Mouse (Mus musculus) right cerebral cortex, postnatal 36 days (tissue): ENCODE results near the gene Tmed1.
"Not testable (repeated sequence)": the region's sequence is repeated elsewhere in the genome, so short reads cannot be mapped to it uniquely, and the experiment has no call there.

Experiments
- DNase-seq, 2 experiments: peaks; one replicate each; pipeline ENCODE4 v3.0.0; 2022; ENCODE audit warnings: low spot score in 2 of 2, mixed read lengths in 1 of 2

Tmed1 gene

GRCm38 (mm10) chr9:21525937-21526633 is 16.0 kb upstream of the Tmed1 start, which contains the start of gene AB124611:
TSS of gene AB124611 (plus strand) at chr9:21526176.
- DNase-seq, result no peak

DNA sequence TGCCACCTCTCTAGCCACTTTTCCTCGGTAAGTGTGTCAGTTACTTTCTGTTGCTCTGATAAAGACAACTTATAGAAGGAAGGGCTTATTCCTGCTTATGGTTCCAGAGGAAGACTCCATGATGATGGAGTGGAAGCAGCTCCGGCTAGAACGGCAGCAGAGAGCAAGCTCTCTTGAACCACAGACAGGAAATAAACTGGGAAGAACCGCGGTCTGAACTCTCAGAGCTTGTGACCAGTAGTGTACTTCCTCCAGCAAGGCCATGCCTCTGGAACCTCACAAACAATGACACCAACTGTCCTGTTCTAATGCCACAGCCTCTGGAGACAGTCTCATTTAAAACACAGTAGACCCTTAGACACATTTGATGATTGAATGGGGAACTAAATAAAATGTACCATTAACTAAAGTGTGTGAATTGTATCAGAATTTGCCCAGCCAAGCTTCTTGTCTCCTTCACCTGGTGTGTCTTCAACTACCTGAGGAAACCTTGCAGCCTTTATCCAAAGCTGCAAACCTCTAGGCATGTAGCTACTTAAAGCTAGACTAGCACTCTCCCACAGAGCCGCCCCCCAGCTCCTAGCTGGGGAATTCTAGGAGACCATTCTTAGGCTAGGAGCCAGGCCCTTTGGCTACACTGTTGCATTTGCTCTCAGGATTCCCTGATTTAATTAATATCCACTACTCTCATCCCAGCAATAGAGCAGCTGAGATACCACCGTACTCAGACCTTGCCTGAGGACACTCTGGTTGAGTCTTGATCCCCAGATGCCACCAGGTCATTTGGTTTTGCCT is 15.3 kb upstream of the Tmed1 start:
- no peak for DNase-seq

DNA sequence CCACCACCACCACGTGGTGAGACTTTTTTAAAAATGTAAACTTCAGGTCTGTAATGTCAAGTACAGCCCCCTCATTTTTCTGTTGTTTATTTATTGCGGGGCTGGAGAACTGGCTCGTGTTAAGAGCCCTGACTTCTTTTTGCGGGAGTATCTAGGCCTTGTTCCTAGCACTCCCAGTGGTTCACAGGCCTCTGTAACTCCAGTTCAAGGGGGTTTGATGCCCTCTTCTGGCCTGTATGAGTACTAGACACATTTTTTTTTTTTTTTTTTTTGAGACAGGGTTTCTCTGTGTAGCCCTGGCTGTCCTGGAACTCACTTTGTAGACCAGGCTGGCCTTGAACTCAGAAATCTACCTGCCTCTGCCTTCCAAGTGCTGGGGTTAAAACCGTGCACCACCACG is 8.6 kb upstream of the Tmed1 start:
- DNase-seq, result not testable (repeated sequence)

DNA sequence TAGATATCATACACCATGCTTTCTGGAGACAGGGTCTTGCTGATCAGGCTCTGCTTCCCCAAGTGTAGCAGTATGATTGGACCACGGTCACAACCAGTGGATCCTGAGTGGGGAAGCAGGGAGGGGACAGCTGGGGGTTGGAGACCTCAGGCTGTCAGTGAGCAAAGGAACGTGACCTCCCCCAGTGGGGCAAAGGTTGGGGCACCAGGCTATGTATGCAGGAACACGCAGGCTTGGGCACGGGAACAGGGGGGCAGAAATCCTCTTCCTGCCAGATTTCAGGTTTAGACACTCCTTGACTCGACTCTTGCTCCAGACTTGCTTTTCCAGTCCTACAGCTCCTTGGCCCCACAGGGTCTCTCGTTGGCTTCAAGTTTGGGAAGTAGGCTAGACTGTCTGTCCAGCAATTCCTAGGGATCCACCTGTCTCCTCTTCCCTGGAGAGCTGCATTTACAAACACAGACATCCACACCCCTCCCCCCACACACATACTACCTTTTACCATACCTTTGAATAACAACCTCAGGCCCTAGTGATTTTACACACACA is 8.0 kb upstream of the Tmed1 start:
- DNase-seq, result no peak

- DNase-seq, result no peak
Measured at GRCm38 (mm10) chr9:21513466-21513865, 3.4 kb upstream of the Tmed1 start.

DNA sequence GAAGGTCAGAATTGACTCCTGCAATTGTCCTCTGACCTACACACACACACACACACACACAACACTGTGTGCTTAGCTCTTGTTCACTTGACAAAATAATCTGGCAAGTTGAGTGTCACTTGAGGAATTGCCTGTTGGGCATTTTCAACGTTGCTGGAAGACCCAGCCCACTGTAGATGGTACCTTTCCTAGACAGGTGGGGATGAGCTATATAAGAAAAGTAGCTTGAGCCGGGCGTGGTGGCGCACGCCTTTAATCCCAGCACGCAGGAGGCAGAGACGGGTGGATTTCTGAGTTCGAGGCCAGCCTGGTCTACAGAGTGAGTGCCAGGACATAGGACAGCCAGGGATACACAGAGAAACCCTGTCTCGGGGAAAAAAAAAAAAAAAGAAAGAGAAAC is 1.0 kb upstream of the Tmed1 start:
- DNase-seq, result no peak

GRCm38 (mm10) chr9:21510689-21511015 is 600 bp upstream of the Tmed1 start:
- no peak for DNase-seq

GRCm38 (mm10) chr9:21508871-21509404 is 1.1 kb downstream of the Tmed1 start:
- no peak for DNase-seq

DNA sequence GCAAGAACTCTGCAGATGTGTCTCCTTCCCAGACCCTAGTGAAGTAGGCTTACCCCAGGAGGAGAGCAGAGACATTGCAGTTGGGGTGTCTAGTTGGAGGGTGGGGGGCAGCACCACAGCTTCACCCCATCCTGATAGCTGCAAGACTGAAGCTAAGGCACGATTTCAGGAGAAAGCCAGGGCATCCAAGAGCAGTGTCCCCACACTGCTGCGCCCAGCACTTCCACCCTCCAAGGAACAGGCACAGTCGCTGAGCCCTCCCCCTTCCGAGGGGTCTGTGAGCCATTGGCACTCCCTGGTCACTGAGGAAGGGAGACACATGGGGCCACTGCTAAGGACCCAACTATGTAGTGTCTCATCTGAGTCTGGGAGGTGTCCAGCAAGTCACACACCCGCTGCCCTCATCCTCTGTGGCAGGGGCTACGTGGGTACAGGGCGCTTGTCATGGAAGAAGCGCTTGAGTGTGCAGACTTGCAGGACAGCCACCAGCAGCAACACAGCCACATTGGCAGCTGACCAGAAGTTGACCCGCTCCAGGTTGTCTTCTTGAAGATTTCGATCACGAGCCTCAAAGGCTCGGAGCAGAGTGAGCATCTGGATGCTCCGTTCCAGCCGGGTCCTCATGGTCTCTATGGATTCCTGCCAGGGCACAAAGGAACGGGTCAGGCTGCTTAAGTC is 2.2 kb downstream of the Tmed1 start:
- no peak for DNase-seq

DNA sequence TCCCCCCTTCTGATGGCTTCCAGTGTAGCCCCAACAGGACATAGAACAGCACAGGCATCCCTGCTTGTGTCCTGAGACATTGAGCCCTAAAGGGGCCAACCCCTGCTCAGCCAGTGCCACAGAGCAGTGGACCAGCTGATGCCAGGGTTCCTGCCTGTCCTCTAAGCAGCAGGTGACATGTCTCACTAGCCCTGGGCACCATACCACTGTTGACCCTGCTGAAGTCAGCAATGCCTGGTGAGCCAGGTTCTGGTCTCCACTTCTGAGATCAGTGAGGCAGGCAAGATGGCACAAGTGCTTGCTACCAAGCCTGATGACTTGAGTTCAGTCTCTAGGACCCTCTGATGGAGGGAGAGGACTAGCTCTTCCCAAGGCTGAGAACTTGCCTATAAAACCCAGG is 4.3 kb downstream of the Tmed1 start:
- no peak for DNase-seq

DNA sequence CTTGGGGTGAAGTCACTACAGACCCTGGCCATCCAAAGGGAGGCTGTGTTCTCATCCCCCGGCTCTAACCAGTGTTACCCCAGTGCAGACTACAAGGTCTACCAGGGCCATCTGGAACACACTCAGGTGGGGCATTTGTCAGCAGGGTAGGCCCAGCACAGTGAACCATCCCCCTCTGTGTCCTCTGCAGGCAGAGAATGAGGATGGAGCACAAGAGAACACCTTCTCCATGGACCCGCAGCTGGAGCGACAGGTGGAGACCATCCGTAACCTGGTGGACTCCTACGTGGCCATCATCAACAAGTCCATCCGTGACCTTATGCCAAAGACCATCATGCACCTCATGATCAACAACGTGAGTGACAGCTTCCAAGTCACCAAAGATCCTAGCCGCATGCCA is 6.7 kb downstream of the Tmed1 start:
- no peak for DNase-seq

GRCm38 (mm10) chr9:21498284-21498902 is 11.7 kb downstream of the Tmed1 start:
- no peak for DNase-seq

DNA sequence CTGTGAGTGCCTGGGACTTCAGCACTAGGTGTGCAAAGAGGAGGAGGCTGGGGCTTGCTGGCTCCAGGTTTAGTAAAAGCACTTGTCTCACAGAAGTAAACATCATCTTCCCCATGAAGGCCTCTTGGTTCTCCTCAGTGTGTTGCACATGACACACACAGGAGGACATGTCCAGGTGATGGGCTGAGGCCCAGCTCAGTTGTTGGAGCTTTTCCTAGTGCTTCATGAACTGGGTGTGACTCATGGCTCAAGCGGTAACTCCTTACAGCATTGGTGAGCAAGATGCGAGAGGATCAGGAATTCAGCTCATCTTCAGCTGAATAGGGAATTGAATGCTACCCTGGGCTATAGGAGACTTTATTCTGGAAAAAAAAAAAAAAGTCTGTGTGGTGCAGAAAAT is 12.4 kb downstream of the Tmed1 start:
- DNase-seq, result no peak

- DNase-seq, result no peak
Measured at GRCm38 (mm10) chr9:21497050-21497542, 13.0 kb downstream of the Tmed1 start.

DNA sequence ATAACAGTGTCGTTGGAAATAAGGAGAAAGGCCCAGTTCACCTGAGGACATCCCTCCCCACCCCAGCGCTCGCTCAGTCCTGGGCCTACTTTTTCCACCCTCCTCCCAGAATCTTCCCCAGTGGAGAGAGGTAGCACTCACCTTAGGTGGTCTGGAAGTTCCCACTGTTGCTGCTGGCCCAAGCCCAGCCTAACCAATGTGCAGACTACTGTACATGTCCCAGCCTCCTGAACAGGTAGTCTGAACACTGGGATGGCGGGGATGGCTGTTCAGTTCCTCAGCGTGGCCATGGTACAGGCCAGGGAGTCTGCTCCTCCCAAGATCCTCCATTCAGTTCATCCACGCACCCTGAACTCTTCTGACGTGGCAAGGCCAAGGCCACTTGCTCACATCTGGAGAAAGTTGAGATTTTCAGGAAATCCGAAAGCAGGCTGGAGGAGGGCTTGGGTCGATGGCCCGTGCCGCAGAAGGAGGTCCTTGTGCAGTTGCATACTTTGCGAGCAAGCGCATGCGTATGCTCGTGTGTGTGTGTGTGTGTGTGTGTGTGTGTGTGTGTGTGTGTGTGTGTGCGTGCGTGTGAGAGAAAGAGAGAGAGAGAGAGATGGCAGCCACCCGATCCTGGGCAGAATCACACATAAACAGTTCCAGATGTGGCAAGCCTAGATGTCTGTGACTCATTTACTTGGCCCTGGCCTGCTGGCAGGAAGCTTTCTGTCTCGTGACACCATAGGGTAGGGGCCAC is 13.6 kb downstream of the Tmed1 start:
- DNase-seq, result no peak

- peak; percentile 36 to 52 for DNase-seq
Measured at GRCm38 (mm10) chr9:21494726-21495125, 15.3 kb downstream of the Tmed1 start.

DNA sequence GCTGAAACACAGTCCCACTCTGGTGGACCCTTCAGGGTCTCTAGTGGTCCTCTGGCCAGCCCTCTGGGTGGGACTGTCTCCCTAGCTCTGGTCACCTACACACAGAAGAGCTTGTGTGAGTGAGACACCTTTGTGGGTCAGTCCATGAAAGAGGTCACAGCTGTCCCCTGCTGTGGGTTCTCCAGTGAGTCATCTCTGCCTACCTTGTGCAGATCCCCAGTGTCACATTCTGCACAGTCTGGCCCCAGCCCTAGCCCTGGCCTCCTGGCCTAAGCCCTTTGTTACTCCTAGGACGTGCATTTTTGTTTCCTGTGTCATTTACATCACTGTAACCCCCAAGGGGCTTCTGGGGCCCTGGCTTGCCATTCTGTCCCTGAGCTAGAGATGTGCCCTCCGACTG is 16.1 kb downstream of the Tmed1 start:
- DNase-seq, result no peak

DNA sequence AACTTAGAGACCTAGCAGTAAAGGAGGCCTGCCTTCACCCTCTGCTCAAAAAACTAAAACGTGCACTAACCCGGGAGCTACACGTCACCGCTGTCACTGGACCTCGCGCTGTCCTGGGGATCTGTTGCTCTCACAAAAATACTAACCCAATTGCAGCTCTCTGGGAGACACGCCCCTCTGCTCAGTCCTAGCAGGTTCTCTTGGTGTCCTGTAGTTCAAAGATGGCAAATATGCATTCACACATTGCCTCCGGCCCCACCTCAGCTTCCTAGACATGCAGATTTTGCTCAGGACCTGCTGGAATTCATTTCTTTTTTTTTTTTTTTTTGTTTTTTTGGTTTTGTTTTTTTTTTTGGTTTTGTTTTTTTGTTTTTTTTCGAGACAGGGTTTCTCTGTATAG is 19.4 kb downstream of the Tmed1 start:
- no peak for DNase-seq

DNA sequence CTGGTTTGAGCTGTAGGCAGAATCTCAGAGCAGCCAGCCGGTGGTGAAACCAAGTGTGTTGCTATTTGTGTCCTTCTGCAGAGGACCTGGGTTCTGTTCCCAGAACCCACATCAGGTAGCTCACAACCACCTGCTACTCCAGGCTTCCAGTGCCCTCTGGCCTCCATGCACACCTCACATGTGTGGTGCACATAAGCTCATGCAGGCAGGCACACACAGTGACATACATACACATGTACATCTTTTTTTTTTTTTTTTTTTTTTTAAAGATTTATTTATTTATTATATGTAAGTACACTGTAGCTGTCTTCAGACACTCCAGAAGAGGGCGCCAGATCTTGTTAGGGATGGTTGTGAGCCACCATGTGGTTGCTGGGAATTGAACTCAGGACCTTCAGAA is 21.8 kb downstream of the Tmed1 start:
- DNase-seq, result not testable (repeated sequence)

GRCm38 (mm10) chr9:21484065-21484464 is 26.0 kb downstream of the Tmed1 start:
- no peak for DNase-seq

GRCm38 (mm10) chr9:21477707-21478106 is 32.3 kb downstream of the Tmed1 start:
- no peak for DNase-seq
